Mouse (Mus musculus) embryonic facial prominence, embryonic 13.5 days (tissue): ENCODE measurements around the gene Gpr1. TPM values are rescaled to one million over a fixed set of nuclear protein-coding genes. Genes with fewer than 3 reads are reported as not detected.
"Not testable (repeated sequence)": the region's sequence is repeated elsewhere in the genome, so short reads cannot be mapped to it uniquely, and the experiment has no call there.

ENCODE experiments used
- ATAC-seq: fragments of 200-750 bp; cut with Nextera tagmentation; 2 replicates; pipeline ENCODE4 v1.8.0; 2017; ENCODE audit warnings: low read depth; ENCODE audit not compliant: insufficient number of reproducible peaks, insufficient read depth, low FRiP score, low TSS enrichment
- H3K27ac ChIP-seq: fragments of 300-500 bp; sonication (generic); 2 replicates; pipeline ENCODE4 v1.5.1; 2015; ENCODE audit warnings: moderate library complexity, mild to moderate bottlenecking, inconsistent platforms
- H3K27me3 ChIP-seq: fragments of 300-500 bp; sonication (generic); 2 replicates; pipeline ENCODE4 v1.6.1; 2015; ENCODE audit warnings: mild to moderate bottlenecking, inconsistent platforms
- H3K36me3 ChIP-seq: fragments of 300-500 bp; sonication (generic); 2 replicates; pipeline ENCODE4 v1.6.1; 2015; ENCODE audit warnings: mild to moderate bottlenecking, inconsistent platforms
- H3K4me1 ChIP-seq: fragments of 300-500 bp; sonication (generic); 2 replicates; pipeline ENCODE4 v1.6.1; 2015; ENCODE audit warnings: inconsistent platforms
- H3K4me2 ChIP-seq: fragments of 300-500 bp; sonication (generic); 2 replicates; pipeline ENCODE4 v1.6.1; 2015; ENCODE audit warnings: moderate library complexity, mild to moderate bottlenecking, inconsistent platforms
- H3K4me3 ChIP-seq: fragments of 300-500 bp; sonication (generic); 2 replicates; pipeline ENCODE4 v1.5.1; 2015; ENCODE audit warnings: mild to moderate bottlenecking, inconsistent platforms
- H3K9ac ChIP-seq: fragments of 300-500 bp; sonication (generic); 2 replicates; pipeline ENCODE4 v1.6.1; 2015; ENCODE audit warnings: mild to moderate bottlenecking, inconsistent platforms
- H3K9me3 ChIP-seq: fragments of 300-500 bp; sonication (generic); 2 replicates; pipeline ENCODE4 v1.6.1; 2016; ENCODE audit warnings: inconsistent platforms
- WGBS: fragments of 180-500 bp; shearing (Covaris S2); methylation state at CpG from one replicate; pipeline ENCODE4 v1.1.7; 2015; ENCODE audit warnings: mixed read lengths; 5-methylcytosine and 5-hydroxymethylcytosine counted together
- microRNA-seq: library from miRNA; unstranded; fragments of <30 nt; microRNA quantifications from one replicate; pipeline ENCODE4, GENCODE M21; 2016
- polyA plus RNA-seq: library from polyadenylated mRNA; unstranded; fragments of >200 nt; fragmentation: Nextera tagmentation; extraction: Ambion mirVana; gene quantifications from 2 replicates; pipeline ENCODE4 v1.2.1, GENCODE M21; 2015

Gpr1 gene
- polyA plus RNA-seq, 1 experiment from 2014 or later: not detected

GRCm38 (mm10) chr1:63178308-63178707 is 36.0 kb downstream of the Gpr1 start:
- no peak overlapping the region for H3K27ac ChIP-seq
- H3K36me3 ChIP-seq: peaks cover 31% of the 10 kb centered on the region
- peak overlapping the region; percentile 77 for H3K4me2 ChIP-seq
- H3K9ac ChIP-seq: peak overlapping the region; percentile 97; the same call in 1 of the 2 replicates
- H3K4me3 ChIP-seq: peak overlapping the region; percentile 94
- peaks cover 24% of the 10 kb centered on the region for H3K4me1 ChIP-seq
- no peaks in the 10 kb centered on the region for H3K27me3 ChIP-seq
- ATAC-seq: no peak
- 76% methylated on average over 3 of the region's 3 CpGs for WGBS
- no peaks in the 10 kb centered on the region for H3K9me3 ChIP-seq

GRCm38 (mm10) chr1:63176604-63177421 is 37.5 kb downstream of the Gpr1 start, which contains the start of the genes Eef1b2 and Ndufs1:
TSS of gene Eef1b2 (plus strand) at chr1:63176825.
TSS of gene Ndufs1 (minus strand) at chr1:63176833.
- H3K4me2 ChIP-seq: peak within 1 kb of the TSS; percentile 77
- peak within 1 kb of the TSS; percentile 93 for H3K27ac ChIP-seq
- peaks cover 24% of the 10 kb centered on the region for H3K4me1 ChIP-seq
- H3K27me3 ChIP-seq: no peaks in the 10 kb centered on the region
- H3K4me3 ChIP-seq: peak within 1 kb of the TSS; percentile 94
- peaks cover 33% of the 10 kb centered on the region for H3K36me3 ChIP-seq
- ATAC-seq: peak; percentile 88
- H3K9me3 ChIP-seq: no peaks in the 10 kb centered on the region
- WGBS: under 1% methylated on average over 71 of the region's 72 CpGs
- peak within 1 kb of the TSS; percentile 97 for H3K9ac ChIP-seq

DNA sequence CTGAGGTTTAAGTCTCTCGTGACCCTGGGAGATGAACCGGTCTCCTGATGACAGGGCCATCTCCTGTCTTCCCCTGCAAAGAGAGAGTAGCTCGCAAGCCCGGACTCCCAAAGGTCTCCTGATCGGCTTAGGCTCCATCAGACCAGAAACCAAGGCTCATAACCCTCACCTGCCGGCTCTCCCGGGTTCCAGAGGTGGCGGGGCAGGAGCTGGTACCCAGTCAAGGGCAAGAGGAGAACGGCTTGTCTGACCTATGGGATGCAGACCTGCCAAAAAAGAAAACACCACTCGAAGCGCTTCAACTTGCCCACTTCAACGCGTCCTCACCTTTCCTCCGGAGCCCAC is 38.1 kb downstream of the Gpr1 start:
- Histone ChIP-seq H3K4me2 (peak overlapping the region; percentile 77), H3K27me3 (no peaks in the 10 kb centered on the region), H3K9ac (peak overlapping the region; percentile 97), H3K36me3 (peaks cover 36% of the 10 kb centered on the region), H3K9me3 (no peaks in the 10 kb centered on the region), H3K4me3 (peak overlapping the region; percentile 94), H3K4me1 (peaks cover 24% of the 10 kb centered on the region), H3K27ac (peak overlapping the region; percentile 93)
- peak; percentile 7; the same call in 1 of the 2 replicates for ATAC-seq
- WGBS: under 1% methylated on average over 14 of the region's 14 CpGs

DNA sequence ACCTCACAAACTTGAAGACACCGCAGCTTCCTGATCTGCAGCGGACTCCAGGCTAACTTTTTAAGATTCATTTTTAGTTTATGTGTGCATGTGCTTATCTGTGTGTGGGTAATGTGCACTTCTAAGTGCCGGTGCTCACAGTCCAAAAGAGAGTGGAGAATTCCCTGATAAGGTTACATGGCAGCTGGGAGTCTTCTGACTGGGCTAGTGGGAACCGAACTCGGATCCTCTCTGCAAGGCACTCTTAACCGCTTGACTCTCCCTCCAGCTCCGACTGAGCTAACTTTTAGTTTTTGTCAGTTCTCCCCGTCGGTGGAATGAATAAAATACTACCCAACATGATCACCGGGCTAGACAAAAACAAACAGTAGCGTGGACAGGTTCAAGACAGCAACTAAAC is 38.5 kb downstream of the Gpr1 start:
- no peaks in the 10 kb centered on the region for H3K27me3 ChIP-seq
- 11% methylated on average over 11 of the region's 11 CpGs for WGBS
- H3K4me1 ChIP-seq: peaks cover 24% of the 10 kb centered on the region
- H3K9ac ChIP-seq: peak overlapping the region; percentile 97
- H3K36me3 ChIP-seq: peaks cover 40% of the 10 kb centered on the region
- ATAC-seq: no peak
- no peaks in the 10 kb centered on the region for H3K9me3 ChIP-seq
- peak overlapping the region; percentile 94 for H3K4me3 ChIP-seq
- H3K27ac ChIP-seq: peak overlapping the region; percentile 93
- H3K4me2 ChIP-seq: peak overlapping the region; percentile 77

DNA sequence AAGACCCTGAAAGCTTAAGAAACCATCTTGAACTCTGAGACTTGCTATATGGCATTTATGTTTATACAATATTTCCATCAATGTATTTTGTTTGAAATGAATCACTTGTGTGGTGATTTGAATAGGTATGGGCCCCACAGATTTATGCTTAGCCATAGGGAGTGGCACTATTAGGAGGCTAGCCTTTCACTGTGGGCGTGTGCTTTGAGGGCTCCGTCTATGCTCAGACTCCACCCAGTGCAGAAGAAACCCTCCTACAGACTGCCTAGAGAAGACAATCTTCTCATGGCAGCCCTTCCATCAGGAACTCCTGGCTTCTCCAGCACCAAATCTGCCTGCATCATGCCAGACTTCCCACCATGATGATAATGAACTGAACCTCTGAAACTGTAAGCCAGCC is 45.7 kb downstream of the Gpr1 start:
- no peak overlapping the region for H3K27ac ChIP-seq
- no peaks in the 10 kb centered on the region for H3K9me3 ChIP-seq
- peaks cover 67% of the 10 kb centered on the region for H3K36me3 ChIP-seq
- no peaks in the 10 kb centered on the region for H3K27me3 ChIP-seq
- H3K4me1 ChIP-seq: no peaks in the 10 kb centered on the region
- H3K4me3 ChIP-seq: no peak overlapping the region
- WGBS: 79% methylated on average over 2 of the region's 2 CpGs
- H3K9ac ChIP-seq: no peak overlapping the region
- ATAC-seq: no peak
- H3K4me2 ChIP-seq: no peak overlapping the region

- Histone ChIP-seq H3K4me3 (no peak overlapping the region), H3K9ac (no peak overlapping the region), H3K4me1 (no peaks in the 10 kb centered on the region), H3K4me2 (no peak overlapping the region), H3K27ac (no peak overlapping the region), H3K27me3 (no peaks in the 10 kb centered on the region), H3K36me3 (peaks cover 51% of the 10 kb centered on the region), H3K9me3 (no peaks in the 10 kb centered on the region)
- no peak for ATAC-seq
- 98% methylated on average over 13 of the region's 13 CpGs for WGBS
These were observed 74.1 kb downstream of the Gpr1 start for GRCm38 (mm10) chr1:63140231-63140630.

GRCm38 (mm10) chr1:63138586-63138985 is 75.8 kb downstream of the Gpr1 start:
- not testable (repeated sequence) for H3K9ac ChIP-seq, H3K27ac ChIP-seq, H3K4me3 ChIP-seq, H3K9me3 ChIP-seq, ATAC-seq, H3K4me1 ChIP-seq, H3K4me2 ChIP-seq, H3K27me3 ChIP-seq
- 81% methylated on average over 1 of the region's 1 CpGs for whole genome bisulfite sequencing
- H3K36me3 ChIP-seq: peaks cover 34% of the 10 kb centered on the region

DNA sequence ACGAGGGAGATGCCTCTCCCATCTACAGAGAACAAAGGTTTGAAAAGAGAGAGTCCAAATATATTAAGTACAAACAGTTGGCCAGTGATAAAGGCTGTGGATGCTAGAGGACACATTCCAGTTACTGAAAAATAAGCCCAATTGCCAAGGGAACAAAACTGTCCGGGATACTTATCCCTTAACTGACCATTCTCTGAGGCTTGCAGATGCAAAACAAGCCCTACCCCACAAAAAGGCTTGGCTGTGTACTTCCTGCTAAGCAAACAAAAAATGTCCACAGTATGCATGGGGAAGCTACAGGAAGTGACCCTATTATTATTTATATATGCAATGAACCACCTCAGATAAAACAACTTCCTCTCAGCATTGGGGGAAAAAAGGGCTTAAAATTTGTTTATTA is 76.4 kb downstream of the Gpr1 start:
- Histone ChIP-seq H3K27me3 (no peaks in the 10 kb centered on the region), H3K9me3 (no peaks in the 10 kb centered on the region), H3K4me1 (no peaks in the 10 kb centered on the region), H3K36me3 (peaks cover 30% of the 10 kb centered on the region), H3K4me3 (no peak overlapping the region), H3K27ac (no peak overlapping the region), H3K9ac (no peak overlapping the region), H3K4me2 (no peak overlapping the region)
- WGBS: 79% methylated on average over 2 of the region's 2 CpGs
- no peak for ATAC-seq

DNA sequence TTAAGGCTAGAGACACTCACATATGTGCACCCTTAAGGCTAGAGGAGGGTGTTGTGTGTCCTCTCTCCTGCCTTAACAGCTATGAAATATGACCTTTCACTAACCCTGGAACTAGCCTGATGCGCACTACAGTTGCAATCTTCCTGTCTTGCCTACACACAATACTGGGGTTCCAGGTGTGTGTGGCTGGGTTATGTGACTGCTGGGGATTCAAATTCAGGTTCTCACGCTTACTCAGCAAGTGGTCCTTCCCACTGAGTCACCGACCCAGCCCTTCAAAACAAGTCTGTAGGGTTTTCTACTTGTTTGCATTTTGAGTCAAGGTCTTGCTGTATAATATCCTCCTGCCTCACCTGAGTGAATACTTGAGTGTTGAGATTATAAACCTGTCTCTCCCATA is 79.8 kb downstream of the Gpr1 start:
- peaks cover 6% of the 10 kb centered on the region for H3K4me1 ChIP-seq
- no peak overlapping the region for H3K27ac ChIP-seq
- H3K9ac ChIP-seq: no peak overlapping the region
- H3K27me3 ChIP-seq: no peaks in the 10 kb centered on the region
- no peak overlapping the region for H3K4me2 ChIP-seq
- 74% methylated on average over 3 of the region's 3 CpGs for WGBS
- no peak overlapping the region for H3K4me3 ChIP-seq
- no peaks in the 10 kb centered on the region for H3K9me3 ChIP-seq
- H3K36me3 ChIP-seq: peaks cover 11% of the 10 kb centered on the region
- no peak for ATAC-seq

Small RNA genes lying within 50 kb of the gene (microRNA-seq; reads per million reads assigned to microRNA genes)
- gene Gm24557 (not detected), gene Gm27512 (not detected)

Other genes with a start within 250 kb of the Gpr1 start
- gene Ino80d, start 99.9 kb downstream of the Gpr1 start, polyA plus RNA-seq: 12.2 and 12.7 TPM in 2 replicates
- 645 and 705 TPM in 2 replicates for gene Eef1b2, start 37.7 kb downstream of the Gpr1 start, polyA plus RNA-seq
- 124 and 125 TPM in 2 replicates for gene Ndufs1, start 37.7 kb downstream of the Gpr1 start, polyA plus RNA-seq
- 12.2 and 13.0 TPM in 2 replicates for gene Zdbf2, start 58.7 kb upstream of the Gpr1 start, polyA plus RNA-seq
- gene Adam23, start 231.3 kb upstream of the Gpr1 start, polyA plus RNA-seq: 3.9 and 4.3 TPM in 2 replicates